Mouse (Mus musculus) layer of hippocampus, adult 8-10 months (tissue): ENCODE data around the gene Ybx3. TPM values are rescaled to one million over a fixed set of nuclear protein-coding genes. Genes with fewer than 3 reads are reported as not detected.
A peak's percentile ranks its signal among the peaks of the same experiment; 100 is the strongest.

Source experiments
- DNase-seq, 2 experiments: peaks; one replicate each; pipeline ENCODE4 v3.0.0; 2022; ENCODE audit warnings: low spot score in 2 of 2
- total RNA-seq, 4 experiments: library from RNA; stranded (reverse); gene quantifications; 2 replicates each; pipeline ENCODE4 v1.2.4; 2022

Ybx3 gene
- 10 to 100 TPM; 40.4 to 46.0 (median 43.7) TPM for total RNA-seq

DNA sequence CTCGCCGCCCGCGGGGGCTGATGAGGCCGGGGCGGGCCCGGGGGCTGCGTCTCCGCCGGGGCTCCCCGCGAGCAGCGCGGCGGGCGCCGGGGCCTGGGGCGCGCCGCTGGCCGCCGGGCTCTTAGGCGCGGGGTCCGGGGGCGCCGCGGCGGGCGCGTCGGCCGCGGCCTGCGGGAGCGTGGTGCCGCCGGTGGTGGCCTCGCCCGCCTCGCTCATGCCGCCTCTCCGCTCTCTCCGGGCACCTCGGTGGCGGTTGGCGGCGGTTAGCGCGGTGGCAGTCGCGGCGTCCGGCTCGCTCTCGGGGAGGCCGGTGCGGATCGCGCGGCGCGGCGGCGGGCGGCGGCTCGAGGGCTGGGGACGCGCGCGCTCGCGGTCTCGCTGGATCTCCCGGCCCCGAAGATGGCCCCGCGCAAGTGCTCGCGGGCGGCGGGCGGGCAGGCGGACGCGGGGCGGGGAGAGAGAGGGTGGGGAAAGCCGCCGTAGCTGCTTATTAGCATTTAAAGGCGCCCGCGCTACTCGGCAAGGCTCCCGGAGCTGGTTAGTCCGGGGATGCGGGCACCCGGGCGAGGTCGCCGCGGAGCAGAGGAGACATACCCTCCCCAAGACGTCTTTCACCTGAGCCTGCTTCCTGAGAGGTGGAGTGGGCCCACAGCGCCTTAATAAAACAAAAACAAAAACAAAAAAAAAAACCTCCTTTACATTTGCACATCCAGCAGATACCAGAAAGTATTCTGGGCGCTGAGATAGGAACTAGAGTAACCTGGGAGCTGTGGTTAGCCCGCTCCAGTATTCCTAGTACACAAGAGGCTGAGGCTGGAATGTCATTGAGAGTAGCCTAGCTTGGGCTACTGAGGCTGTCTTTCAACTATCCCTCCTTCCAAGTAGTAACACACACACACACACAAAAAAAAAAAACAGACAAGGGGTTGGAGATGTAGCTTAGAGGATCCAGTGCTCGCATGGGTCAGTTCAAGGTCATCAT lies at the start of gene Ybx3:
TSS of gene Ybx3 (minus strand) at position 437 of the 982 bp plus-strand sequence.
- peak; percentile 78 to 84 for DNase-seq

DNA sequence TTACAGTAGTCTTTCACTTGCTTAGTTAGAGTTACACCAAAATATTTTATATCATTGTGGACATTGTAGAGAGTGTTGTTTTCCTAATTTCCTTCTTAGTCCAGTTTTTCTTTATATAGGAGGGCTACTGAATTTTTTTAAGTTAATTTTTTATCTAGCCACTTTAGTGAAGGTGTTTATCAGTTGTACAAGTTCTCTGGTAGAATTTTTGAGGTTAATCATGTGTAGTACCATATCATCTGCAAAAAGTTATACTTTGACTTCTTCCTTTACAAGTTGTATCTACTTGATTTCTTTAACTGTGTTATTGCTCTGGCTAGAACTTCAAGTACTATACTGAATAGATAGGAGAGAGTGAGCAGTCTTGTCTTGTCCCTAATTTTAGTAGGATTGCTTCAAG lies 48.4 kb upstream of the Ybx3 start:
- no peak for DNase-seq

DNA sequence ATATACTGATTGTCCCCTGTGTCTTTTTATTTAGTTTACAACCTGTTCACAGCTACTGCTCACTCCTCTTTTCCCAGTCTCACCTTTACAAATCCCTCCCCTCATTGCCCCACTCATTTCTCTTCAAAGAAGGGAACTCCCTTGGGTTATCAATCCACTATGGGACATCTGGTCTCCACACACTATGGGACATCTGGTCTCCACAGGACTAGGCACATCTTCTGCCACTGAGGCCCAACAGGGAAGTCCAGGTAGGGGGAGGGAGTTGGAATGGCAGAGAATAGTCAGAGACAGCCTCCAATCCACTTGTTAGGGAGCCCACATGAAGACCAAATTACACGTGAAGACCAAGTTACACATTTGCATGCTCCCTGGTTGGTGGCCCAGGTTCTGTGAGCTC lies 45.8 kb upstream of the Ybx3 start:
- no peak for DNase-seq

DNA sequence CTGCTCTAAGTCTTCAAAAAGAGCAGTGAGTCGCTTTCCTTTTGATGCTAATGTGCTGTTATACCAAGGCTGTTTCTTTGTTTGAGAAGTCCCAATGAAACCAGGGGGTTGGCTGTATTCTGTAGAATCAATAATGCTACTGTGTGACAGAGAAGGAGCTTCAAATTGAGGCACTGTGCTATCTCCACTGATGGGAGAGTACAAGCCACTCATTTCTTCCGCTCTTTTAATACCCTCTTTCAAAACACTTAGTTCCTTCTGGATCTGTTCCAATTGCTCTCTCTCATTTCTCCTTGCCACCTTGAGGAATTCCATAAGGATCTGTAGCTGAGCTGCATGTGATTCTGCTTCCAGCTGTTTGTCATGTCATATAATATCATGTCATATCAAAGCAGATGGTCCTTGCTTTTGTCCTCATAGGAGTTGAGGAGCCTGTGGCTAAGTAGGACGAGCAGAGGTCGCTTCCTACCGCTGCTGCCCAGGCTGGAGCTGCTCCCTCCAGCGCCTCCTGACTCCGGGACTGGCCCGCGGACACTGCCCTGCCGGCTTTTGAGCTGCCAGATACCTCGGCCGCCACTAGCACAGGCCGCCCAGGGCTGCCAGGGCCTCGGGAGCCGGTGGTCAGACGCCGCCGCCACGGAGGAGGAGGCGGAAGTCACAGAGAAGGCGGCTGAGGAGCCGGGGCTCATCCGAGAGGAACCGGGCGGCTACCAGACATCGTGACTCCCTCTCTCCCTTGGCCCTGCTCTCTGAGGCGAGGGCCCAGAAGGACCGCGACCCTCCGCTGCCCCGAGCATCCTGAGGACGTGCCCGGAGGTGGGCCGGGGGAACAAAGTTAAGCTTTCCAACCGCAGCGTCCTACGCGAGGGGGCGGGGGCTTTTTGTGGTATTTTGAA lies 45.1 kb upstream of the Ybx3 start:
- no peak for DNase-seq

DNA sequence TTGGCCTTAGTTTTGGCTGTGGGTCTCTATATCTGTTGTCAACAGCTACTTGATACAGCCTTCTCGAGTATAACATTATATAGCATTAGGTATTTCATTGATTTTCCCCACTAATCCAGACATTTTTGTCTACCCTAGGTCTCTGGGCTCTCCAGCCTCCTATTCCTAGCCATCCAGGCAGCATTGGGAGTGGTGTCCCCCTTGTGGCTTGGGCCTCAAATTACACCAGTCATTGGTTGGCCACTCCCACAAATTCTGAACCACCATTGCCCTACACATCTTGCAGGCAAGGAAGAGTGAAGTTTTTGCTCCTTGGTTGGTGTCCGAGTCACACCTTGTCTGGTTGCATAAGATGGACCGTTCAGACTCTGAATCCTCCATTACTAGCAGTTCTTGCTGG lies 33.3 kb upstream of the Ybx3 start:
- peak in 1 of 2 experiments; percentile 11 for DNase-seq

DNA sequence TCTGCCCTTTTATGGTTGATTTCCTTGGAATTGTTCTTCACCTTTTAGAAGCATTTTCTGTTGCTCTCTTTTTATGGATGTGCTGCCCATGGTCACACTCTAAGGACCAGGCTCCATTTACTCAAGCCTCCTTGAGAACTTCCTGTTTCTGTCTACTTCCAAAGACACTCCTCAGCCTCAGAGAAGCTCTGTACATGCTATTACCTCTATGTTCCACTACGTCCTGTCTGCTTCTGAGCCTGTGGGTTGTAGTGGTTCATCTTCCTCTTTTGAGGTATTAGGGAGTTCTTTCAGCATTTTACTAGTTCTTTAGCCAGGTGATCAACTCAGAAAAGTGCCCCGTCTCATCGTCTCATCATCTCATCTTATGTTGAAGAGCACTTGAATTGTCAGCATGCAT lies 31.3 kb upstream of the Ybx3 start:
- DNase-seq: no peak

DNA sequence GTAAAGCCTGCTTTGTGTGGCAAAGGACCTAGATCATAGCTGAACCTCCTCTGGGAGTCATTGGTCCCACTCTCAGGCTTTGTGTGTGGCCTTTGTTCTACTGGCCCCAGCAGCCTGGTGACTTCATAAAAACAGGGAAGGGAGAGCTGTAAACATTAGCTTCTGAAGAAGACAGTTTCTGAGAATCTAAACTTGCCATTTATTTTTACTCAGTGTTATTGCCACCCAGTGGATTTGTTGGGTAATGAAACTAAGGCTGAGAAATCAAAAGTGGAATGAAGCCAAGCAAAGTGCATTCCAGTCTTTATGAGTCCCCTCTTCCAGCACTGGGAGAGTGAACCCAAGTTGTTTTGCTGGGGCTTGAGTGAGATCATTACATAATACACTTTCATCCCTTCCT lies 30.5 kb upstream of the Ybx3 start:
- DNase-seq: peak; percentile 9 to 14

DNA sequence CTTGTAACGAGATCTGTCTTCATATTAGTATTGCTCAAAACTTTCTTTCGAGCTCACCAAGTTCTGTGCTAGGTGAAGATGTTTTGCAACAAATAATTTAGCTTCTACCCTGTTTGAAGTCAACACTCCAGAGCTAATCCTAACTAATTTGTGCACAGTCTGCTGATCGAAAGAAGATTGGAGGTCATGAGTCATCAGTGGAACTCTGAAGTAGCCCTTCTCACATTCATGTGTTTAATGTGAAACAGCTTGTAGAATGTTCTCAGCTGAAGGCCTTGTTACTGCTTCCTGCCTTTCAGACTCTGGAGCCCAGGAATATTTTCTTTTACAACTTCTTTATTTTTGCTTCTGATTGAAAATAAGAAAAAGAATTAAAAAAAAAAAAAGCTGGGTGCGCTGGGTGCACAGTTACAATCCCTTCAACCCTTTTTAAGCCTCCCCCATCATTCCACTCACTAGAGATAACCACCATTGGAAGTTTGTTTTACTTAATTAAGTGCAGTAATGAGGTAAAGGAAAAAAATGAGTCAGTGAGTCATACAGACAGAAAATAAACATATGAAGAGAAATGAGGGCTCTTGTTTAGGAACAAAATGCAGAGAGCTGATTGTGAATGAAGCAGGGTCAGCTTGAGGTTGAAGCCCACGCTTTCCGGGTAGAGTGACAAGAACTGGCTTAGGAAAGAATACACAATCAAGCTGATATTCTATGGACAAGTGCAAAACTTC lies 23.0 kb upstream of the Ybx3 start:
- DNase-seq: no peak

DNA sequence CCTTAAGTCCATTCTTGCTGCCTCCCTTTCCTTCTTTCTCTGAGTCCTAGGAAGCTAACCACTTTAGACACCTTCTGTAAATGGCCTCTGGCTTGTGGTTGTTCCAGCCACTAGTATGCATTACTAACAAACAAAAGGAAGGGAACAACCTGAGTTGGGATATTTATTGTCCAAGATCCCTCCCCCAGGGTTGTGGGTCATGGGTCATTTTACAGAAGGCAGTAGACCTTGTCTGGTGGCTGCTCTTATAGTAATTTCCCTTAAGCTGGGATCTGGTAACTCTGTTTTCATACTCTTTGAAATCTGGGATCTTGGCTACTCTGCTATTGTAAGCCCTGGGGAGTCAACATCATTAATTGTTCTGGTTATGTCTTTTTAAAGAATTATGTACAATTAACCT lies 18.7 kb upstream of the Ybx3 start:
- DNase-seq: no peak

DNA sequence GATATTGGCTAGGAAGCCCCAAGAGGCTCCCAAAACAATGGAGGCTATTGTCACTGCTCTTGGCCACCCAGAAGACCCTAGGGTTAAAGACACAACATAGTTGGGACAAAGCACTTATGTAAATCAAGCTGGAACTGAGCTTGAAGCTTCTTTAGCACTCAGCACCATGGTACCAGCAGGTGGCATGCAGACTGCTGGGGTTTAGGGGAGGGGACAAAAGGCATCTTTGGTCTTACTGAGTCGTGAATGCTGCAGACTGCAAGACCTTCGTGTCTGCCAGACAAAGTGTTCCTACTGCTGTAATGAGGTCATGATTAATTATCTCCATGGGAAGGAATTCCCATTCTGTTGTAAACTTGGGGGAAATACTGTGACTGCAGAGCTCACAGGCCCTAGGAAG lies 17.6 kb upstream of the Ybx3 start:
- DNase-seq: no peak

DNA sequence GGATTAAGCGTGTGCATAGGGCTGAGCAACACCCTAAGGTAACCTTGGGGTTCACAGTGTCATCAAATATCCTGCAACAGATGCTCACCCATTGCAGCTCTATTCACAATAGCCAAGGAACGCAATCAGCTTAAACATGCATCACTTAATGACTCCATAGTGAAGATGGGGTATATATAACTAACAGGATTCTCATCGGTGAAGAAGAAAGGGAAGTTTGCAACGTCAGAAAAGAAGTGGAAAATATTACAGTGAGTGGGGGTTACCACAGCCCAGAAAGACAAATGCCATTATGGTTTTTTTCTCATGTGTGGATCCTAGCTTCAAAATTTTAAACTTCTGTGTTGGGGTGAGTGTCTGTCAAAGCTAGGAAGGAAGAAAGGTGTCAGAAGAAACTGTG lies 16.9 kb upstream of the Ybx3 start:
- no peak for DNase-seq

DNA sequence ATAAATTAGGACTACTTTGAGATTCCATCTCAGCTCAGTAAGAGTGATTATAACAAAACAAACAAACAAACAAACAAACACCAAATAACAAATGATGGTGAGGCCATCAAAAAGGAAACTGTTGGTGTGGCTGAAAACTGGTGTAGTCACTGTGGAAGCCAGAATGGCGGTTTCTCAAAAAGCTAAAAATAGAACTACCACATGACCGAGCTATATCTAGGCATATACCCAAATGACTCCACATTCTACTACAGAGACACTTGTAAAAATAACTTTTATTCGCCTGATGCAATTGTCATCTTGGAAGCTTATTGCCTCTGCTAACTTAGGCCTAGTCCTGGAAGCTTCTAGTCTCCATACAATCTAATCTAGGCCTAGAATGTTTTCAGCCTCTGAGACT lies 16.0 kb upstream of the Ybx3 start:
- DNase-seq: no peak

DNA sequence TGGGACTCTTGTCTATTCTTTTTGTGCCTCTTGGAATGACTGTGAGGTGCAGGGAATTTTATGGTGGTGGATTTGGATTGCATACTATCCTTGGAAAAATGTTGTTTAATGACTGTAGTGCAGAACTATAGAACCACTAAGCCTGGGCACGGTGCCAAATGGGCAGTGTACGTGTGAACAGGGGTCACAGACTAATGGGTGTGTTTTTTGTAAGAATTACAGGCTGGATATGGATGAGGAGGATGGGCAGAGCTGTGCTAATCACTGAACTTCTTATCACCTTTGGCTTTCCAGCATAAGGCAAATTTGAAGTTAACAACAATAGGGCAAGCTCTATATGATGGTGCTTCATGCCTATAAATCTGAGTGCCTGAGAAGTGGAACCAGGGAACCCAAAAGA lies 14.8 kb upstream of the Ybx3 start:
- DNase-seq: no peak

DNA sequence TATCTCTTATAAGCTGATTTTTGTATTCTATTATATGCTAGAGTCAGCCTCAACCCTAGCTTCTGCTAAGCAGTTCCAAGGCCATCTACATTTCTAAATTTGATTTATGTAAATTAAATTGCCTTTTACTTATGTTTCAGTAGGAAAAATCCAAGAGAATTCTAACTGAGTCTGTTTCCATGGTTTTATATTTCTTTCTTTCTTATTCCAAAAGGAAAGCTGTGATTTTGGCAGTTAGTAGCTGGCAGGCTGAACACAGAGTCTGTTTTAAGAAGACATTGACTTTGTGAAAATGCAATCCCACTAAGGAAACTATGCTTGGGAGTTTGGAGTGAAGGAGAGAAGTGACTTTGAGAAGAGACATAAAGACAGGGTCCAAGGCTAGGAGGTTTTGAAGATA lies 14.3 kb upstream of the Ybx3 start:
- DNase-seq: no peak

DNA sequence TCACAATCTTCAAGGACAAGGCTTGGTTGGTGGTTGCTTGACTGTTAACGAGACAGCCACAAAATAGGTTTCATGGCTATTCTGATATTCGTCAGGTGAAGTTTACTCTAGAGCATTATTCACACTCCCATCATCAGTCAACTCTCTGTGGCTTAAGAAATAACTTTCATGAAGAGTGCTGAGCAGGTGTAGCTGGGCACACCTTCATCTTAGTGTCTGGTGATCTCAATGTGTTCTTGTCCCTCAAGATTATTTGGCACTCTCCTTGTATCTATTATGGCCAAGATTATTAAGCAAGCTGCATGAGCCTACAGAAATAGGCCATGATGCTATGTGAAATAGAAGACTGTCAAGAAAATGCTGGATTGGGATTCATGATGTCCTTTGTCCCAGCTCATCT lies 13.0 kb upstream of the Ybx3 start:
- DNase-seq: no peak

DNA sequence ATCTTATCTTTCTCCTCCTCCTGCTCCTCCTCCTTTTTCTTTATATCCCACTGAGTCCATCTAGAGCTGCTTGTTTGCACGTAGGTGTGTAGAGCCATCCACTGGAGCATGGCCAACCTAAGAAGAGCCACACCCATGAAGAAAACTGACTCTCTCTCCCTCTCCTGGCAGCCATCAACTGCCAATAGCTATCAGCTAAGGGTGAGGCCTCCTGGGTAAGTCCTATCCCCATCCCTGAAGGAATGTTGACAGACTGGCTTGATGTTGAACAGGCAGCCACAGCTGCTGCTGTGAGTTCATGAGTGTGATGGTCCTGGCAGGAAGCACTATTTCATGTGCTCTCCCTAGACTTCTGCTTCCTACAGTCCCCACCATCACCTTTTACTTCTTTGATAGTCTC lies 8.4 kb upstream of the Ybx3 start:
- no peak for DNase-seq

DNA sequence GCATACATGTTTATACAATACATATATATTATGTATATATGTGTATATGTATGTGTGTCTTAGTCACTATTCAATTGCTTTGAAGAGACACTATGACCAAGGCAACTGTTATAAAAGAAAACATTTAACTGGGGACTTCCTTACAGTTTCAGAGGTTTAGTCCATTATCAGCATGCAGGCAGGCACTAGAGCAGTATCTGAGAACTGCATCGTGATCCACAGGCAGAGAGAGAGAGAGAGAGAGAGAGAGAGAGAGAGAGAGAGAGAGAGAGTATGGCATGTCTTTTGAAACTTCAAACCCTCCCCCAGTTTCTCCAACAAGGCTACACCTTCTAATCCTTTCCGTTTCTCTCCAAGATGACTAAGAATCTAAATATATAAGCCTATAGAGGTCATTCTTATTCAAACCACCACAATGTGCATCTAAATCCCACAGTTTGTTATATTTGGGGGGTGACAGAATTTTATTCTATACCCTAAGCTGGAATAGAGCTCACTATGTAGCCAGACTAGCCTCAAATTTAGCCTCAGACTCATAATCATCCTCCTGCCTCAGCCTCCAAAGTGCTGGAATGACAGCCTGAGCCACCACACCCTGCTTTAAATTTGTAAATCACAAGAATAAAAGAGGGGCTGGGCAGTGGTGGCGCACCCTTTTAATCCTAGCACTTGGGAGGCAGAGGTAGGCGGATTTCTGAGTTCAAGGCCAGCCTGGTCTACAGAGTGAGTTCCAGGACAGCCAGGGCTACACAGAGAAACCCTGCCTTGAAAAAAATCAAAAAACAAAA lies 5.8 kb upstream of the Ybx3 start:
- DNase-seq: no peak

DNA sequence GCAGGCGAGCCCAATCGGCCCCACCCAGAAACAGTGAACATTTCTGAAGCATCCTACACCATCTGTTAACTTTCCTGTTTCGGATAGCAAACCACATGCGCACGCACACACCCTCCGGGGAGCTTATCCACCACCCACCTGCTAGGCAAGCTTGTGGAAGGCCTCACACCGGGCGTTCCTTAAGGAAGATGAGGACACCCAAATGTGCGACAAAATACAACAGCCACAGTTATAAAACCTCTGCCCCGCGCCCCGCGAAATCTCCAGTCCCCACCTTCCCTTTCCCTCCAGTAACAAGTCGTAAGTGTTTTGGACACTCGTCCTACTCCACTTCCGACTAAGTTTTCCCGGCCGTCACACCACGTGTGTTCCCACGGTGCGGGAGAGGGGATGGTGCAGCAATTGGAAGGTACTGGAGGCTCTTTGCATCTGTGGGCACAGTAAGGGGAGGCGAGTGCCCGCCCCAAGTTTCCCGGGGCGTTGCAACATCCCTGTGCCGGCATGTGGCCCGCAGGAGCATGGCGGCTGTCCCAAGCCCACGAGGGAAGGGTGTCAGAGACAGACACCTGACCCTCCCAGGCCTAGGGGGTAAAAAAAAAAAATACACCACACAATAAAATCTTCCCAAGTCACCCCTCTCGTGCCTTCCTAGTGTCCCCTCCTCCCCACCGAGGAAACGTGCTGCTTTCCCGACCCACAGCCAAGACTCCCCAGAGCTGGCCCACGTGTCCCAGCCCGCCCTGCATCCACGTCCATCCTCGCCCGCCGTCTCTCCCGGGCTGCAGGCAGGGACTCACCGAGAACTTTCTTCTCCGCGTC lies 846 bp downstream of the Ybx3 start:
- peak; percentile 64 to 67 for DNase-seq

DNA sequence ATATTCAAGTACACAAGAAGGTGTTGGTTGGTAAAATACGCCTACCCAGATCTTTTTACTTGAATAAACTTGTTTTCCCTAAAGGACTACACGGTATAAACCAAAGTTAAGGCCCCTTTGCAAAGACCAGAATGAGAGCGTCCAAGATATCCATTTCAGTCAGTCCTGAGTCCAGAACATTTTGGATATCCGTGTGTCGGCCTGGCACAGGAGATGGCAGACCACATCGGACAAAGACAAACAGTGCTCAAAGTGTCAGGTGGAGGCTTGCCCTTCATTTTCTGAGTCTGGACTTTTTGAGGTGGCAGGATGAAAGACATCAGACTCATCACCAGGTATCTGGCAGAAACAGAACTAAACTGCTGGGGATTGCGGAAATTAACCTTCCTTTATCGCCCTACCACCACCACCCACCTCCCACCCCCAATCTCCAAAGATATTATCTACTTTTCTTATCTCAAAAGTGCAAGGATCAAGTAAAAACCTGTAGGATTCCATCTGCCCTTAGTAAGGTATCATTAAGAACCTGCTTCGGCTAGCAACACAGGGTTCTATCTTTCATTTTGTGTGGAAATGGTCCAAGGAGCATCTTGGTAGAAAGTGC lies 1.8 kb downstream of the Ybx3 start:
- DNase-seq: no peak

DNA sequence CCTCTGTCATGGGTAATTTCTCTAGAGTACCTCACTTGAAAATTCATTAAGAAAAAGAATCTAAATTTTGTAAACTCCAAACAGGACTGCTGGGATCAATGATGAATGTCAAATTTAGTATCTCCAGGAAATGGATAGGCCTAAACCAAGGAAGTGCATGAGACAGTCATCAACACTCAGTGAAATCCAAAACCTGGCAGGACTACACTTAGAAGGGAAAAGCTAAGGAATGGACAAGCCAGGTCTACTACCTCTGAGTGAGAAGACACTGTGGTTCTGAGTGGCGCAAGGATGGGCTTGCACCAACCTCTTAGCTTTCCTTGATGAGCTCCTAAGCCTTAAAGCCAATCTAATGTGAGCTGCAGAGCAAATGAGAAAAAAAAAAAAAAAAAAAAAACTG lies 2.8 kb downstream of the Ybx3 start:
- DNase-seq: no peak
